ENCODE assay signal across 18 mouse cellular contexts in the genomic region with DNA sequence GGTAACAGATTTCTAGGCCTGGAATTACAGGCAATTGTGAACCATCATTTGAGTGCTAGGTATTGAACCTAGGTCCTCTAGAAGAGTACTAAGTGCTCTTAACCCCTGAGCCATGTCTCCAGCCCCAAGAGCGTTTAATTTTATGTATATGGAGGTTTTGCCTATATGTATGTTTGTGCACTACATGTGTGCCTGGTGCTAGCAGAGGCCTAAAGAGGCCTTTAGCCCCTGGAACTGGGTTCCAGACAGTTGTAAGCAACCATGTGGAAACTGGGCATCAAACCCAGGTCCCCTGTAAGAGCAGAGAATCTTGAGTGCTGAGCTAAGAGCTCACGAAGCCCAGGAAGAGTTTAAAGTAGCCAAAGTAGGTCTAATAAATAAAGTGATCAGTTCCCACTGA. TPM values are rescaled to one million over a fixed set of nuclear protein-coding genes. Genes with fewer than 3 reads are reported as not detected.
DNase-seq lines count a peak whose midpoint lies in the region; ATAC-seq and TF ChIP-seq lines count a peak whose summit lies in the region.
"Had no signal": no experiment of that assay in that cellular context is flagged by ENCODE, and none has a peak within 500 bp of the region (broad histone marks: within the 10 kb centered on the region; RNA-seq: fewer than 3 reads in every experiment).

No protein-coding gene starts in this region.

- no peak overlapping the region for H3K4me3 ChIP-seq in forebrain, embryonic 14.5 days (ENCODE audit: low read depth, low read length)
- no peak overlapping the region for H3K4me3 ChIP-seq in forebrain, embryonic 12.5 days (replicated peaks)
- H3K4me3 ChIP-seq in limb, embryonic 13.5 days = no peak overlapping the region
- H3K4me3 ChIP-seq in limb, embryonic 10.5 days = no peak overlapping the region
- peak overlapping the region; percentile 96; the same call in 1 of the 2 replicates for H3K4me3 ChIP-seq in E14TG2a.4 (replicated peaks; ENCODE audit: low read length)
- H3K4me3 ChIP-seq in hindbrain, postnatal 0 days (ENCODE audit: low read length) = no peak overlapping the region

- peak overlapping the region; percentile 66; the same call in 1 of the 2 replicates for H3K4me2 ChIP-seq in forebrain, embryonic 14.5 days (ENCODE audit: low read length)
- H3K4me2 ChIP-seq in forebrain, embryonic 12.5 days = no peak overlapping the region
- H3K4me2 ChIP-seq in limb, embryonic 13.5 days (replicated peaks) = peak overlapping the region; percentile 83; the same call in 1 of the 2 replicates
- H3K4me2 ChIP-seq in hindbrain, postnatal 0 days (ENCODE audit: low read depth, low read length) = 0 out of 2 replicates have a peak overlapping the region, but pooled peaks have one; percentile 2

- H3K4me1 ChIP-seq in forebrain, embryonic 14.5 days (ENCODE audit: control insufficient read depth, insufficient read depth, low read length) = peaks cover 16% of the 10 kb centered on the region
- H3K4me1 ChIP-seq in forebrain, embryonic 12.5 days = peaks cover 17% of the 10 kb centered on the region
- H3K4me1 ChIP-seq in limb, embryonic 13.5 days = peaks cover 21% of the 10 kb centered on the region
- peaks cover 16% of the 10 kb centered on the region for H3K4me1 ChIP-seq in limb, embryonic 10.5 days
- peaks cover 49% of the 10 kb centered on the region for H3K4me1 ChIP-seq in E14TG2a.4 (replicated peaks; ENCODE audit: low read depth, low read length)
- peaks cover 17% of the 10 kb centered on the region for H3K4me1 ChIP-seq in hindbrain, postnatal 0 days (ENCODE audit: insufficient read depth, low read length)

- no peak for DNase-seq in forebrain, embryonic 14.5 days (ENCODE audit: low spot score)
- no peak for DNase-seq in limb, embryonic 10.5 days (ENCODE audit: low spot score)
- DNase-seq in hindbrain, postnatal 0 days (ENCODE audit: low spot score) = no peak
- no peak for DNase-seq in cerebellum, postnatal 14 days
- DNase-seq in embryo, embryonic 9.5 days (ENCODE audit: extremely low spot score) = no peak
- DNase-seq: gastrocnemius, postnatal 14 days; kidney, adult 9 months; lung, postnatal 10 days had no signal

- no peaks in the 10 kb centered on the region for H3K27me3 ChIP-seq in forebrain, embryonic 14.5 days (replicated peaks; ENCODE audit: control insufficient read depth, insufficient read depth, low read length)
- H3K27me3 ChIP-seq in forebrain, embryonic 12.5 days = no peaks in the 10 kb centered on the region
- H3K27me3 ChIP-seq in limb, embryonic 13.5 days = no peaks in the 10 kb centered on the region
- no peaks in the 10 kb centered on the region for H3K27me3 ChIP-seq in limb, embryonic 10.5 days (ENCODE audit: low read depth, poor library complexity, severe bottlenecking)
- no peaks in the 10 kb centered on the region for H3K27me3 ChIP-seq in E14TG2a.4 (ENCODE audit: insufficient read depth, low read length)
- H3K27me3 ChIP-seq in hindbrain, postnatal 0 days (ENCODE audit: insufficient read depth, low read length) = no peaks in the 10 kb centered on the region
- H3K27me3 ChIP-seq: limb, embryonic 15.5 days had no signal

- H3K9me3 ChIP-seq in forebrain, embryonic 14.5 days (replicated peaks; ENCODE audit: control insufficient read depth, low read length) = no peaks in the 10 kb centered on the region
- H3K9me3 ChIP-seq in forebrain, embryonic 12.5 days = no peaks in the 10 kb centered on the region
- H3K9me3 ChIP-seq in limb, embryonic 13.5 days = no peaks in the 10 kb centered on the region
- H3K9me3 ChIP-seq in limb, embryonic 10.5 days (replicated peaks) = no peaks in the 10 kb centered on the region
- no peaks in the 10 kb centered on the region for H3K9me3 ChIP-seq in E14TG2a.4 (ENCODE audit: low read length)
- H3K9me3 ChIP-seq in hindbrain, postnatal 0 days (ENCODE audit: low read length) = no peaks in the 10 kb centered on the region
- H3K9me3 ChIP-seq: limb, embryonic 15.5 days had no signal

- H3K9ac ChIP-seq in forebrain, embryonic 14.5 days (ENCODE audit: low read length) = no peak overlapping the region
- H3K9ac ChIP-seq in forebrain, embryonic 12.5 days = no peak overlapping the region; the same call in 1 of the 2 replicates
- H3K9ac ChIP-seq in limb, embryonic 13.5 days = no peak overlapping the region
- H3K9ac ChIP-seq in hindbrain, postnatal 0 days (replicated peaks; ENCODE audit: low read length) = no peak overlapping the region
- H3K9ac ChIP-seq: limb, embryonic 15.5 days had no signal

- no peak for TF ChIP-seq CTCF in E14TG2a.4 (conservative IDR thresholded peaks at IDR 0.05; ENCODE audit: low read length)
- TF ChIP-seq CTCF in hindbrain, postnatal 0 days (IDR thresholded peaks at IDR 0.05; ENCODE audit: low read depth) = no peak

- H3K36me3 ChIP-seq in forebrain, embryonic 14.5 days (ENCODE audit: control insufficient read depth, insufficient read depth, low read length) = peaks cover 28% of the 10 kb centered on the region
- peaks cover 23% of the 10 kb centered on the region for H3K36me3 ChIP-seq in forebrain, embryonic 12.5 days (replicated peaks)
- peaks cover 22% of the 10 kb centered on the region for H3K36me3 ChIP-seq in limb, embryonic 13.5 days
- H3K36me3 ChIP-seq in limb, embryonic 10.5 days = peaks cover 40% of the 10 kb centered on the region
- peaks cover 57% of the 10 kb centered on the region for H3K36me3 ChIP-seq in E14TG2a.4 (ENCODE audit: insufficient read depth, low read length)
- peaks cover 12% of the 10 kb centered on the region for H3K36me3 ChIP-seq in hindbrain, postnatal 0 days (ENCODE audit: insufficient read depth, low read length)

- H3K27ac ChIP-seq in forebrain, embryonic 14.5 days (ENCODE audit: low read depth, low read length) = no peak overlapping the region
- no peak overlapping the region for H3K27ac ChIP-seq in forebrain, embryonic 12.5 days
- H3K27ac ChIP-seq in limb, embryonic 13.5 days = no peak overlapping the region
- no peak overlapping the region for H3K27ac ChIP-seq in limb, embryonic 10.5 days
- no peak overlapping the region for H3K27ac ChIP-seq in hindbrain, postnatal 0 days
- H3K27ac ChIP-seq: layer of hippocampus, adult 2 months had no signal

- no peak for ATAC-seq in forebrain, embryonic 14.5 days
- ATAC-seq in forebrain, embryonic 12.5 days (ENCODE audit: low FRiP score) = no peak
- no peak for ATAC-seq in limb, embryonic 13.5 days (ENCODE audit: low FRiP score, low read depth)
- no peak for ATAC-seq in hindbrain, postnatal 0 days

- 98% methylated on average over 2 of the region's 2 CpGs for WGBS in forebrain, embryonic 14.5 days
- 93% methylated on average over 2 of the region's 2 CpGs for WGBS in forebrain, embryonic 12.5 days
- whole genome bisulfite sequencing in limb, embryonic 13.5 days = 87% methylated on average over 2 of the region's 2 CpGs
- 96% methylated on average over 2 of the region's 2 CpGs for WGBS in limb, embryonic 10.5 days
- 84% methylated on average over 2 of the region's 2 CpGs for WGBS in hindbrain, postnatal 0 days

RNA-seq across cellular contexts. Expression of a gene that starts 2.1 kb away (rescaled TPM):
- polyA plus RNA-seq in forebrain, embryonic 14.5 days (2014; fragmentation: Nextera tagmentation; extraction: Ambion mirVana) = 81.1 and 88.6 TPM in 2 replicates
- 95.5 and 100 TPM in 2 replicates for polyA plus RNA-seq in forebrain, embryonic 12.5 days (2016; fragmentation: Nextera tagmentation; extraction: Ambion mirVana)
- polyA plus RNA-seq in limb, embryonic 13.5 days (2015; fragmentation: Nextera tagmentation; extraction: Ambion mirVana) = 85.5 and 99.8 TPM in 2 replicates
- polyA plus RNA-seq in limb, embryonic 10.5 days (2016; fragmentation: Nextera tagmentation; extraction: Ambion mirVana) = 131 and 157 TPM in 2 replicates
- total RNA-seq in hindbrain, postnatal 0 days (2014; rRNA removed) = 78.2 and 110 TPM in 2 replicates
- polyA plus RNA-seq in hindbrain, postnatal 0 days (2015; fragmentation: Nextera tagmentation; extraction: Ambion mirVana) = 86.9 and 90.1 TPM in 2 replicates

RNA-seq across cellular contexts. Expression of a gene that starts 25.1 kb away (rescaled TPM):
- not detected in 2 replicates for polyA plus RNA-seq in forebrain, embryonic 14.5 days (2014; fragmentation: Nextera tagmentation; extraction: Ambion mirVana)
- polyA plus RNA-seq in forebrain, embryonic 12.5 days (2016; fragmentation: Nextera tagmentation; extraction: Ambion mirVana) = not detected in 2 replicates
- polyA plus RNA-seq in limb, embryonic 13.5 days (2015; fragmentation: Nextera tagmentation; extraction: Ambion mirVana) = not detected in 2 replicates
- not detected in 2 replicates for polyA plus RNA-seq in limb, embryonic 10.5 days (2016; fragmentation: Nextera tagmentation; extraction: Ambion mirVana)
- 0.10 TPM in 1 of 2 replicates, not detected in the other for total RNA-seq in hindbrain, postnatal 0 days (2014; rRNA removed)
- not detected in 2 replicates for polyA plus RNA-seq in hindbrain, postnatal 0 days (2015; fragmentation: Nextera tagmentation; extraction: Ambion mirVana)
- total RNA-seq: layer of hippocampus, adult 2 months; megakaryocyte-erythroid progenitor cell, adult 5-6 weeks had no signal
- polyA plus RNA-seq: heart, embryonic 11.5 days; neural tube, embryonic 14.5 days; small intestine, adult 2 months; stomach, embryonic 14.5 days had no signal

RNA-seq across cellular contexts. Expression of a gene that starts 58.9 kb away (rescaled TPM):
- 2.4 and 3.3 TPM in 2 replicates for polyA plus RNA-seq in forebrain, embryonic 14.5 days (2014; fragmentation: Nextera tagmentation; extraction: Ambion mirVana)
- 1.4 and 1.8 TPM in 2 replicates for polyA plus RNA-seq in forebrain, embryonic 12.5 days (2016; fragmentation: Nextera tagmentation; extraction: Ambion mirVana)
- polyA plus RNA-seq in limb, embryonic 13.5 days (2015; fragmentation: Nextera tagmentation; extraction: Ambion mirVana) = 1.0 and 1.1 TPM in 2 replicates
- 0.75 and 0.89 TPM in 2 replicates for polyA plus RNA-seq in limb, embryonic 10.5 days (2016; fragmentation: Nextera tagmentation; extraction: Ambion mirVana)
- total RNA-seq in hindbrain, postnatal 0 days (2014; rRNA removed) = 12.4 and 16.3 TPM in 2 replicates
- 5.2 and 5.3 TPM in 2 replicates for polyA plus RNA-seq in hindbrain, postnatal 0 days (2015; fragmentation: Nextera tagmentation; extraction: Ambion mirVana)
- total RNA-seq: megakaryocyte-erythroid progenitor cell, adult 5-6 weeks had no signal
